Mouse (Mus musculus) limb, embryonic 10.5 days (tissue): ENCODE measurements around the gene Tiam1. TPM values are rescaled to one million over a fixed set of nuclear protein-coding genes. Genes with fewer than 3 reads are reported as not detected.

Source experiments
- DNase-seq: peaks from one replicate; pipeline ENCODE4 v3.0.0-alpha.2; 2017; ENCODE audit warnings: low spot score
- H3K27ac ChIP-seq: fragments of 300-500 bp; sonication (generic); 2 replicates; pipeline ENCODE4 v1.5.1; 2016; ENCODE audit warnings: mild to moderate bottlenecking
- H3K27me3 ChIP-seq: fragments of 300-500 bp; sonication (generic); 2 replicates; pipeline ENCODE4 v1.6.1; 2016; ENCODE audit warnings: low read depth, mild to moderate bottlenecking; ENCODE audit not compliant: poor library complexity, severe bottlenecking
- H3K36me3 ChIP-seq: fragments of 300-500 bp; sonication (generic); 2 replicates; pipeline ENCODE4 v1.6.1; 2016; ENCODE audit warnings: mild to moderate bottlenecking, moderate library complexity
- H3K4me1 ChIP-seq: fragments of 300-500 bp; sonication (generic); 2 replicates; pipeline ENCODE4 v1.6.1; 2016
- H3K4me3 ChIP-seq: fragments of 300-500 bp; sonication (generic); 2 replicates; pipeline ENCODE4 v1.5.1; 2016; ENCODE audit warnings: mild to moderate bottlenecking, moderate library complexity
- H3K9me3 ChIP-seq: fragments of 300-500 bp; sonication (generic); replicated peaks from 2 replicates; pipeline ENCODE4 v1.6.1; 2016; ENCODE audit warnings: mild to moderate bottlenecking
- WGBS: fragments of 180-500 bp; shearing (Covaris S2); methylation state at CpG from one replicate; pipeline ENCODE4 v1.1.7; 2016; 5-methylcytosine and 5-hydroxymethylcytosine counted together
- polyA plus RNA-seq: library from polyadenylated mRNA; unstranded; fragments of >200 nt; fragmentation: Nextera tagmentation; extraction: Ambion mirVana; gene quantifications from 2 replicates; pipeline ENCODE4 v1.2.1, GENCODE M21; 2016

The Tiam1 gene
- polyA plus RNA-seq, 1 experiment from 2014 or later, result 30.8 TPM

DNA sequence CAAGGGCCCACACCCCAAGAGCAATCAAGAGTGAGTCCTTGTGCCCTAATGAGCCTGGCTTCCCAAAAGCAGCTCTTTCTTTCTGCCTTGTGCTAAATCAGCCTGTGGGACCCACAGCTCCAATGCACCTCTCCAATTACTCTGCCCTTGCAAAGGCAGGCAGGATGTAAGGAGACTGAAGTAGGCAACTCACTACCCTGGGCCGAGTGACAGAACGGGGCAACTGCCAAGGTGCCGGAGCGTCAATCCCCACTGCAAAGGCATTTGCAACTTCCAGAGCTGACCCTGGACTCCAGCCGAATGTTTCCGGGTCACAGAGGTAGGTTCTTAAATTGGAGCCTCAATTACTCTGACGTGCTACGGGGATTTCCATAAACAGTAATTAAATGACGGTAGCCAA, 257.9 kb downstream of the Tiam1 start:
- no peak for DNase-seq
- Histone ChIP-seq H3K4me1 (peaks cover 53% of the 10 kb centered on the region), H3K27me3 (no peaks in the 10 kb centered on the region), H3K4me3 (no peak overlapping the region), H3K9me3 (no peaks in the 10 kb centered on the region), H3K27ac (no peak overlapping the region; the same call in 1 of the 2 replicates), H3K36me3 (peaks cover 26% of the 10 kb centered on the region)
- WGBS, result 54% methylated on average over 9 of the region's 9 CpGs

DNA sequence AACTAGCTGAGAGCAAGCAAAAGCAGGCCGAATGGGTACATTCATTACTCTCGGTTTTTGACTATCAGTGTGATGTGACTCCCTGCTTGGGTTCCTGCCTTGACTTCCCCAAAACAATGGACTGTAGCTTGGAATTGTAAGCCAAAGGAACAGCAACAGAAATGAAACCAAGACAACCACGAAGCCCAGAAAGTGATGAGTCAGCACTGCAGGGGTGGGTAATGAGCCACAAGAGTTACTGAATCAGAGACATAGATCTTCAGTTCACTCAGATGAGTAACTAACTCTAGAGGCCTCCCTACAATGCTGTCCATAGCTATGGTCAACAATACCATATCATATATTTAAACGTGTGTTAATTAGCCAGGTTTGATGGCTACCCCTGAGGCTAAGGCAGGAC, 259.7 kb downstream of the Tiam1 start:
- DNase-seq, result no peak
- Histone ChIP-seq H3K4me3 (no peak overlapping the region), H3K4me1 (peaks cover 44% of the 10 kb centered on the region), H3K9me3 (no peaks in the 10 kb centered on the region), H3K36me3 (peaks cover 26% of the 10 kb centered on the region), H3K27ac (no peak overlapping the region), H3K27me3 (no peaks in the 10 kb centered on the region)
- 93% methylated on average over 4 of the region's 4 CpGs for WGBS

DNA sequence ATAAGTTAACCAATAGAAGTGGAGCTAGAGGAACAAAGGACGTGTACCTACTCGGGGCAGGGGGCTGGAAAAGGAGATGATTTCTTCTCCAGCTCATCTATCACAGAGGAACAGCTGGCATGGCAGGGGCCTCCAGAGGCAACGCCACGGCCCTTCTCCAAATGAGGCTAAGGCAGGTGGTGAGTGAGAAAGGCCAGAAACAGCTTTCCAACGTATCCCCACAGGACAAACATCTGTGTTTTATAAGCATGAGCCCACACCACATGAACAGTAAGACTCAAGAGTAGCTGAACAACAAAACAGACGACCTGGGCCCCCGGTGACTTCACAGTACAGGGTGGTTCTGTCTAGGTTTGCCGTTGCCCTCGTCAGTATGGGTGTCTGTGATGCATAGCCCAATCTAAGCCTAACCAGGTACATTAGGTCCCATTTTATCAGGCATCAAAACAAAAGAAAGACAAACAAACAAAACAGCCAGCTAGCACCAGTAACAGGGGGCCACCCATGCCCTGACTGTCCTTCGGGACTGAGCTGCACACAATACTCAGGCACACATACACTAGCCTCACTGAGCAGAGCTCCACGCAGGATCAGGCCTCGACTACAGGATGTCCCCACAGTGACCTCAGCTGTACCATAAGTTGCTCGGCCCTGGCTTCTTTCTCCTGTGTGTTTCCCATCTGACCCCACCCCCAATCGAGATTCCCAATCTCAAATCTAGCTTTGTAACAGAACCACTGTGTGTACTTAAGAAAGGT, 260.9 kb downstream of the Tiam1 start:
- Histone ChIP-seq H3K4me1 (peaks cover 44% of the 10 kb centered on the region), H3K36me3 (peaks cover 23% of the 10 kb centered on the region), H3K4me3 (no peak overlapping the region), H3K27ac (peak overlapping the region; percentile 79), H3K27me3 (no peaks in the 10 kb centered on the region), H3K9me3 (no peaks in the 10 kb centered on the region)
- DNase-seq, result peak; percentile 77
- WGBS, result 40% methylated on average over 14 of the region's 14 CpGs

DNA sequence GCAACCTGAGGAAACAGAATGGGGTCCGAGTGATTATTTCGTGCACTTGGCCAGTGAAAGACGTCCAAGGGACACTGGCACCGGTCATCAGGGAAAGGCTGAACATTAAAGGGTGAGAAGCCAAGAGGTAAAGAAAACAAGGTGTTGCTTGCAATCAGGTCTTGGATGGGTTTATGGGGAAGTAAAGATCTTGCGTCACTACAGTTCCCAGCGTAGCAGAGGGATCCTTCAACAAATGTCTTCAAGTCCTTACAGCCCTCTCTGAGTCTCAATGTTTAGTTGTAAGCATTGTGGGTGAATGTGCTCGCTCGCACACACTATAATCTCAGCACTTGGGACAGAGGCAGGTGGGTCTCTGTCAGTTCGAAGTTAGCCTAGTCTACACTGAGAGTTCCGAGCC, 266.4 kb downstream of the Tiam1 start:
- H3K4me1 ChIP-seq, result peaks cover 44% of the 10 kb centered on the region
- H3K9me3 ChIP-seq, result no peaks in the 10 kb centered on the region
- no peak for DNase-seq
- 96% methylated on average over 10 of the region's 10 CpGs for WGBS
- no peaks in the 10 kb centered on the region for H3K27me3 ChIP-seq
- no peak overlapping the region for H3K27ac ChIP-seq
- H3K4me3 ChIP-seq, result no peak overlapping the region
- H3K36me3 ChIP-seq, result peaks cover 21% of the 10 kb centered on the region

DNA sequence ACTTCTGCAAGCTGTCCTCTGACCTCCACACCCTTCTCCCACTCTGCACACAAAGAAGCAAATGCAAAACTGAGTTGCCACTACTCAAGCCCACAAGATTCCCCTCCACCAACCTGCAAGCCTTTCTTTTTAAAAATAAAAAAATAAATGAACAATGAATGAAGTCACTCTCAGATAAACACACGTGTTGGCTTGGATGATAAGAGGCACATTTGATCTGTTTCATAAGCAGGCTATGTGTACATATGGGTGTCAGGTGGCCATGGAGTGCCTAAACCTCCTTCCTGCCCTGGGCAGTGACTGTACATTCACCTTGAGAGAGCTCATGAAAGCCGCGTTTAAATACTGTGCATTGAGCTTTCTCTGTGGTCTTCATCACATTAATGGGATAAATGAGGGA, 267.5 kb downstream of the Tiam1 start:
- 94% methylated on average over 3 of the region's 3 CpGs for WGBS
- Histone ChIP-seq H3K4me3 (no peak overlapping the region), H3K27me3 (no peaks in the 10 kb centered on the region), H3K36me3 (peaks cover 23% of the 10 kb centered on the region), H3K9me3 (no peaks in the 10 kb centered on the region), H3K4me1 (peaks cover 37% of the 10 kb centered on the region), H3K27ac (no peak overlapping the region)
- no peak for DNase-seq

DNA sequence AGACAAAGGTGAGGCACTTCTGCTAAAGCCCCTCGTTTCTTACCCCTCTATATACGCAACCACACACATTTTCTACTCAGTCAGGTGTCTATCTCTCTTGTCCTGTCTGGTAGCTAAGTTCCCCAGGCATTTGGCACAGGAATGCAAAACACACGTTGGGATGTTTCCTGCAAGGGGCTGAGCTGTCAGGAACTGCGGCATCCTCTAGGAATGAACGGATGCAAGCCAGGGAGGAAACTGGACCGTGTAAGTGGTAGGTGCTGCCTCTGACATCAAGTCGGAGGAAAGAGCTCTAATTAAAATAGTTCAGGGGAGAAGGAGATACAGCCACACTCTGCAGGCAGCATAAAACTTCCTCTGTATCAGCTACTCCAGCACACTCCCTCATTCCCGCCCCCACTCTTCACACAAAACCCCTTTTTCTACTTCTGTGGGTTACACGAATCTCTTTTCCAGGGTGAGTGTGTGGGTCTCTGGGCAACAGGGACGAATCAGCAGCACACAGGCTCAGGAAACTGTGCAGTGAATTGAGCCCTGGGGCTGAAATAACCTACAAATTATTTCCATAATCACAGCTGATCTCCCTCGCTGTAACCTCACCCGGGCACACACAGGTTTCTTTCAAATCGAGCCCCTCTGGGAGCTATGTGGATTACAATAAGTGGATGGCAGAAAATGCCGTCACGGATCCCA, 269.4 kb downstream of the Tiam1 start:
- no peak for DNase-seq
- WGBS, result 73% methylated on average over 15 of the region's 15 CpGs

DNA sequence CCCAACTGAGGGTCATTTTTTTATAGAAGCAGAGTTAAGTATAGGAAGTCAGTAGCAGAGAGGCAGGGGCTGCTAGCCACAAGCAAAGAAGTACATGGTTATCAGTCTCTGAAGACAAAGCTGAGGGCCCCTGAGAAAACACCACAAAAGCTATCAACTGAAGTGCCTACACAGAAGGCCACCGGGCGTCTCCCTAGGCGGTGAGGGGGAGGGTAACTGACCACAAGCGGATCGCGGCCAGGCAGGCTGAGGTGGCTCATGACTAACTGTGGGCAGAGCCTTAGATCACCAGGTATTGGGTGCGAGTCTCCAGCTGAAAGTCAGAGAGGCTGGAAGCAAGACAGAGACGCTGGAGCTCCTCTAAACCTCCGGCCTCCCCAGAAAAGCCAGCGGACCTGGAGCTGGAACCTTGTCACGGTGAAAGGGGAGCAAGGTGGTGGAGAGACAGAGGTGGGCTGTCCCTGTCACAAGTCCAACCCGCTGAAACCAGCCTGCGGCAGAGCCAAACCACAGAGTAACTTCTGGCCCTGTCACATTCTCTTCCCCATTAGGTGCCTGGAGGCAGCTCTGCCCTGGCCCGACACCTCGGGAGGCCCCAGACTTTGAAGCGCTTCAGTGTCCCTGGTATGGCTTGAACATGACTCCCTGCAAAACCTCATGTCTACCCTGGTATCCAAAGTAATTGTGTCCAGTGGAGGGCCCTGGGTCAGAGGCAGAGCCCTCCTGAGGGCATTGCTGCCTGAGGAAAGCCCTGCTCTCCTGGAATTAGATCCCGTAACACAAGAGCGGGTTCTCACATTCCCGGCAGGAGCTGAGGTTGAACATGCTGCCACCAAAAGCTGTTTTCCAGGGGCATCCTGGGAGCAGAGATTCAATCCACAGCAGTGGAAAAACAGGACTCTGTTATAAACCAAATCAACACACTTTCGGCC, 271.3 kb downstream of the Tiam1 start:
- Histone ChIP-seq H3K4me1 (peaks cover 33% of the 10 kb centered on the region), H3K27me3 (no peaks in the 10 kb centered on the region), H3K9me3 (no peaks in the 10 kb centered on the region), H3K36me3 (peaks cover 41% of the 10 kb centered on the region), H3K27ac (peak overlapping the region; percentile 68), H3K4me3 (no peak overlapping the region)
- no peak for DNase-seq
- WGBS, result 90% methylated on average over 20 of the region's 20 CpGs

More for the DNA sequence above, 269.4 kb downstream of the Tiam1 start:
- H3K27me3 ChIP-seq, result no peaks in the 10 kb centered on the region
- H3K27ac ChIP-seq, result peak overlapping the region; percentile 46; the same call in 1 of the 2 replicates
- H3K9me3 ChIP-seq, result no peaks in the 10 kb centered on the region
- H3K4me1 ChIP-seq, result peaks cover 33% of the 10 kb centered on the region
- no peak overlapping the region for H3K4me3 ChIP-seq
- peaks cover 34% of the 10 kb centered on the region for H3K36me3 ChIP-seq

DNA sequence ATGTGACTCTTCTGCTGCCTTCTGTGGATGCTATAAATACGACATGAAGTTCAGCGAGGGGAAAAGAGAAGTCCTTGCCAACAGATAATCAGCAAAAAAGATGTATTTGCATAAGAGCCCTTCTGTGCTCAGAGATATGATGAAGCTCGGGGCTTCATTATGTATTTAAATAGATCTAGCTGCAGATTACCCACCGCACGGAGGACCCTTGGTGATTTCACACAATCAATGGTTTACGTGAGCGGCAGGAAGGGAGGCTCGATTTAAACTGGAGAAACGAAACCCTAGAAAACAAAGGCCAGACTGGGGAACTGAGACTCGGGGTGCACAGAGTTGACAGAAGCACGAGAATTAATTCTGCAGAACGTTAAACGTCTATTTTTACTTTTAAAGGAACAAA, 272.2 kb downstream of the Tiam1 start:
- no peak overlapping the region for H3K4me3 ChIP-seq
- H3K4me1 ChIP-seq, result peaks cover 33% of the 10 kb centered on the region
- no peaks in the 10 kb centered on the region for H3K27me3 ChIP-seq
- H3K36me3 ChIP-seq, result peaks cover 42% of the 10 kb centered on the region
- no peak overlapping the region for H3K27ac ChIP-seq
- WGBS, result 91% methylated on average over 13 of the region's 13 CpGs
- DNase-seq, result no peak
- H3K9me3 ChIP-seq, result no peaks in the 10 kb centered on the region

DNA sequence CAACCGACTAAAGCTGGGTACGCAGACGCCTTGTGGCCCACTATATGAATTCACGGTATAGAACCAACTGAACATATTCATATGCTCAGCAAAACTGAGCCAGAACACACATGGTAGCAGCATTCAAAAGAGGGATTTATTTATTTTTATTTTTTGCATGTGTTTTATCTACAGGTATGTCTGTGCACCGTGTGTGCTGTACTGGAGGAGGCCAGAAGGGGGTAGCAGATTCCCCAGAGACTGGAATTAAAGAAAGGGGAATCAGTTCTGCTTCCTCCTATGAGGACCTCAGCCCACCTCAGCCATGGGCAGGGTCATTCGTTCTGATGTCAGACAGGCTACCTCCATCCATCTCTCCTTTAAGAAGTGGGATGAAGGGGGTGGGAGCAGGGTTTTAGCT, 273.5 kb downstream of the Tiam1 start:
- WGBS, result 92% methylated on average over 6 of the region's 6 CpGs

DNA sequence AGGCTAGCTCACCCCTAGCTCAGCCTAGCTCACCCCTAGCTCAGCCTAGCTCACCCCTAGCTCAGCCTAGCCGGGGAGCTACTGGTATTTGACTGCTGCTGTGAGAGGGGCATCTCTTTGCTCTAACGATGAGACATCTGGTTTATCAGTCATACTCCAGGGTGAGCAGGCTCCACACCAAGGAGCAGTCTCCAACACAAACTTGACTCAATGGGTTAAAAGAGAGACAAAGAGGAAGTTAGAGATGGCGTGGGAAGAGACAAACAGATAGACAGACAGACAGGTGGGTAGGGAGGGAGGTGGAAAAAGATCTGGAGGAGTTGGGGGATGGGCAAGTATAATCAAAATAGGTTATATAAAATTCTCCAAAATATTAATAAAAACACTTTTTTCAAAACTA, 275.1 kb downstream of the Tiam1 start:
- no peak for DNase-seq
- WGBS, result 92% methylated on average over 3 of the region's 3 CpGs

More for the DNA sequence above, 273.5 kb downstream of the Tiam1 start:
- H3K9me3 ChIP-seq, result no peaks in the 10 kb centered on the region
- no peak overlapping the region for H3K4me3 ChIP-seq
- no peak for DNase-seq
- peaks cover 34% of the 10 kb centered on the region for H3K4me1 ChIP-seq
- peaks cover 39% of the 10 kb centered on the region for H3K36me3 ChIP-seq
- no peak overlapping the region for H3K27ac ChIP-seq
- no peaks in the 10 kb centered on the region for H3K27me3 ChIP-seq

DNA sequence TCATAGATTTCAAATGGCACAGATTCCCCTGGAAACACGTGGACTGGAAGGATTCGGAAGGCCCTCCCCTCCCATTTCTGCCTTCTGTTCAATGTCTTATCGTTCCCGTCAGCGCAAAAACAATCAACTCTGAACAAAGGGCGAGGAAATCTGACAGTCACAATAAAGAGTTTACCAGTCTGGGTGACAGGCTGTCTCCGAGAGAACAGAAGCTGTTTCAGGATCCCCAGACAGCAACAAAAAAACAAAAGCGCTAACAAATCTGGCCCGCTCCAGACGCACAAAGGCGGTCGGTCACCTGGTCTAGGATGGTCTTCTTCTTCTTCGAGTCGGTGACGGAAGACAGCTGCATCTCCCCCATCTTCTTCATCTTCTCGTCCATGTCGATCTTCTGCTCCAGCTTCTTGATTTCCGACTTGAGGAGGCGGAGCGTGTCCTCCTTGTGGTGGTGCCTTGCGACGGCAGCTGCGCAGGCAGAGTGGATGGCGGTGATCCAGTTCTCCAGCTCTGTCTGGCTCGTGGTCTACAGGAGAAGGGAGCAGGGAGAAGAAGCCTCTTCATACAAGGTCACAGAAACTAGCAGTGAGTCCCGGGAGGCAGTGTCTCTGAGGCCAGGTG, 276.2 kb downstream of the Tiam1 start:
- no peaks in the 10 kb centered on the region for H3K27me3 ChIP-seq
- no peak overlapping the region for H3K4me3 ChIP-seq
- WGBS, result 96% methylated on average over 26 of the region's 26 CpGs
- peaks cover 44% of the 10 kb centered on the region for H3K36me3 ChIP-seq
- no peak overlapping the region for H3K27ac ChIP-seq
- no peak for DNase-seq
- no peaks in the 10 kb centered on the region for H3K9me3 ChIP-seq
- peaks cover 15% of the 10 kb centered on the region for H3K4me1 ChIP-seq

More for the DNA sequence above, 275.1 kb downstream of the Tiam1 start:
- Histone ChIP-seq H3K4me1 (peaks cover 20% of the 10 kb centered on the region), H3K27ac (no peak overlapping the region), H3K4me3 (no peak overlapping the region), H3K36me3 (peaks cover 42% of the 10 kb centered on the region), H3K9me3 (no peaks in the 10 kb centered on the region), H3K27me3 (no peaks in the 10 kb centered on the region)

DNA sequence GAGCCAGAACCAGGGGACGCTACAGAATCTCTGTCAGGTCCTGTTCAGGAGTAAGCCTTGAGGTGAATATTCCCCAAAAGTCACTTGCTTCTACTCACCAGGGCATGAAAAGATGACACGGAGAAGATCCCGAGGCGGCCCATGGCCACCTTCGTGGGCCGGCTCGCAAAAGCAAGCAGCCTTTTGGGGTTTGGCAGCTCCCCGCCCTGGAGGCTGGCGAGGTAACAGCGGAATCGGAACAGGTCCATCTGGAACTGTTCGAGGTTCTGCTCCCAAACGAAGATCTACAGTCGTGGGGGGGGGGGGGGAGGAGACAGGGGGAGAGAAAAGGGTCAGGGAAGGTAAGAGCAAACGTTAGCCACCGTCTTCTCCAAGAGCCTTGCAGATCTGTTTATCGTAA, 278.4 kb downstream of the Tiam1 start:
- Histone ChIP-seq H3K4me1 (peaks cover 20% of the 10 kb centered on the region), H3K4me3 (no peak overlapping the region), H3K27me3 (no peaks in the 10 kb centered on the region), H3K9me3 (no peaks in the 10 kb centered on the region), H3K36me3 (peaks cover 42% of the 10 kb centered on the region), H3K27ac (no peak overlapping the region)
- WGBS, result 85% methylated on average over 17 of the region's 17 CpGs
- no peak for DNase-seq
